Mouse (Mus musculus) midbrain, embryonic 11.5 days (tissue): ENCODE measurements around the gene Wnt7b. TPM values are rescaled to one million over a fixed set of nuclear protein-coding genes. Genes with fewer than 3 reads are reported as not detected.

Source experiments
- ATAC-seq: fragments of 200-750 bp; cut with Nextera tagmentation; 2 replicates; pipeline ENCODE4 v1.8.0; 2017; ENCODE audit warnings: moderate TSS enrichment, moderate library complexity; ENCODE audit not compliant: low FRiP score
- DNase-seq: peaks from one replicate; pipeline ENCODE4 v3.0.0; 2015; ENCODE audit warnings: low spot score; ENCODE audit errors: missing footprints
- H3K27ac ChIP-seq: fragments of 300-500 bp; sonication (generic); 2 replicates; pipeline ENCODE4 v1.5.1; 2014; ENCODE audit warnings: low read depth, low read length
- H3K27me3 ChIP-seq: fragments of 300-500 bp; sonication (generic); 2 replicates; pipeline ENCODE4 v1.6.1; 2014; ENCODE audit warnings: mild to moderate bottlenecking, low read length, moderate library complexity, mixed read lengths; ENCODE audit not compliant: control insufficient read depth, insufficient read depth
- H3K36me3 ChIP-seq: fragments of 300-500 bp; sonication (generic); 2 replicates; pipeline ENCODE4 v1.6.1; 2014; ENCODE audit warnings: mild to moderate bottlenecking, low read length, moderate library complexity, mixed read lengths; ENCODE audit not compliant: control insufficient read depth, insufficient read depth
- H3K4me1 ChIP-seq: fragments of 300-500 bp; sonication (generic); 2 replicates; pipeline ENCODE4 v1.6.1; 2014; ENCODE audit warnings: low read length; ENCODE audit not compliant: control insufficient read depth, insufficient read depth
- H3K4me2 ChIP-seq: fragments of 300-500 bp; sonication (generic); 2 replicates; pipeline ENCODE4 v1.6.1; 2014; ENCODE audit warnings: mild to moderate bottlenecking, moderate library complexity
- H3K4me3 ChIP-seq: fragments of 300-500 bp; sonication (generic); 2 replicates; pipeline ENCODE4 v1.5.1; 2014; ENCODE audit warnings: low read depth, low read length
- H3K9ac ChIP-seq: fragments of 300-500 bp; sonication (generic); 2 replicates; pipeline ENCODE4 v1.6.1; 2014; ENCODE audit warnings: low read length
- H3K9me3 ChIP-seq: fragments of 300-500 bp; sonication (generic); 2 replicates; pipeline ENCODE4 v1.6.1; 2016; ENCODE audit warnings: low read length; ENCODE audit not compliant: control insufficient read depth
- WGBS: fragments of 180-500 bp; shearing (Covaris S2); extraction: QIAGEN DNeasy Blood & Tissue Kit; methylation state at CpG from one replicate; pipeline ENCODE4 v1.1.7; 2014; 5-methylcytosine and 5-hydroxymethylcytosine counted together
- polyA plus RNA-seq: library from polyadenylated mRNA; unstranded; fragments of >200 nt; fragmentation: Nextera tagmentation; extraction: Ambion mirVana; gene quantifications from 2 replicates; pipeline ENCODE4 v1.2.1, GENCODE M21; 2014

Wnt7b gene
- polyA plus RNA-seq, 1 experiment from 2014 or later: 44.3 TPM

- H3K4me2 ChIP-seq: no peak overlapping the region
- no peaks in the 10 kb centered on the region for H3K9me3 ChIP-seq
- WGBS: 62% methylated on average over 5 of the region's 5 CpGs
- ATAC-seq (no peak), DNase-seq (no peak)
- H3K9ac ChIP-seq: no peak overlapping the region
- H3K36me3 ChIP-seq: no peaks in the 10 kb centered on the region
- H3K27ac ChIP-seq: no peak overlapping the region
- H3K4me1 ChIP-seq: no peaks in the 10 kb centered on the region; the same call in 1 of the 2 replicates
- no peaks in the 10 kb centered on the region for H3K27me3 ChIP-seq
- no peak overlapping the region for H3K4me3 ChIP-seq
Measured at GRCm38 (mm10) chr15:85603422-85603821, 21.1 kb upstream of the Wnt7b start.

- Histone ChIP-seq H3K27me3 (no peaks in the 10 kb centered on the region), H3K9ac (no peak overlapping the region), H3K27ac (no peak overlapping the region), H3K9me3 (no peaks in the 10 kb centered on the region), H3K36me3 (no peaks in the 10 kb centered on the region), H3K4me1 (no peaks in the 10 kb centered on the region; the same call in 1 of the 2 replicates), H3K4me2 (no peak overlapping the region), H3K4me3 (no peak overlapping the region)
- 81% methylated on average over 6 of the region's 6 CpGs for WGBS
- no peak for ATAC-seq
- no peak for DNase-seq
Measured at GRCm38 (mm10) chr15:85602733-85603132, 20.5 kb upstream of the Wnt7b start.

GRCm38 (mm10) chr15:85602021-85602420 lies 19.7 kb upstream of the Wnt7b start:
- Histone ChIP-seq H3K27me3 (no peaks in the 10 kb centered on the region), H3K27ac (no peak overlapping the region), H3K36me3 (no peaks in the 10 kb centered on the region), H3K9me3 (no peaks in the 10 kb centered on the region), H3K4me2 (no peak overlapping the region), H3K9ac (no peak overlapping the region), H3K4me1 (no peaks in the 10 kb centered on the region; the same call in 1 of the 2 replicates), H3K4me3 (no peak overlapping the region)
- 87% methylated on average over 5 of the region's 5 CpGs for WGBS
- no peak for DNase-seq
- no peak for ATAC-seq

GRCm38 (mm10) chr15:85601202-85601601 lies 18.9 kb upstream of the Wnt7b start:
- Histone ChIP-seq H3K27ac (no peak overlapping the region), H3K4me3 (no peak overlapping the region), H3K36me3 (no peaks in the 10 kb centered on the region), H3K4me2 (no peak overlapping the region), H3K9me3 (no peaks in the 10 kb centered on the region), H3K27me3 (no peaks in the 10 kb centered on the region), H3K4me1 (no peaks in the 10 kb centered on the region; the same call in 1 of the 2 replicates), H3K9ac (no peak overlapping the region)
- 71% methylated on average over 4 of the region's 4 CpGs for WGBS
- ATAC-seq: no peak
- DNase-seq: no peak

- Histone ChIP-seq H3K9me3 (no peaks in the 10 kb centered on the region), H3K9ac (no peak overlapping the region), H3K27ac (no peak overlapping the region), H3K4me2 (no peak overlapping the region), H3K27me3 (no peaks in the 10 kb centered on the region), H3K4me1 (no peaks in the 10 kb centered on the region; the same call in 1 of the 2 replicates), H3K4me3 (no peak overlapping the region), H3K36me3 (no peaks in the 10 kb centered on the region)
- WGBS: 61% methylated on average over 7 of the region's 7 CpGs
- no peak for DNase-seq
- ATAC-seq: no peak
Measured at GRCm38 (mm10) chr15:85600696-85601094, 18.4 kb upstream of the Wnt7b start.

- Histone ChIP-seq H3K9me3 (no peaks in the 10 kb centered on the region), H3K4me1 (no peaks in the 10 kb centered on the region; the same call in 1 of the 2 replicates), H3K27me3 (no peaks in the 10 kb centered on the region), H3K4me2 (no peak overlapping the region), H3K36me3 (no peaks in the 10 kb centered on the region), H3K9ac (no peak overlapping the region), H3K4me3 (no peak overlapping the region), H3K27ac (no peak overlapping the region)
- 31% methylated on average over 18 of the region's 18 CpGs for WGBS
- DNase-seq (no peak), ATAC-seq (0 out of 2 replicates have a peak, but pooled peaks have one; percentile 40)
Measured at GRCm38 (mm10) chr15:85599887-85600695, 17.8 kb upstream of the Wnt7b start.

GRCm38 (mm10) chr15:85598984-85599886 lies 17.0 kb upstream of the Wnt7b start:
- no peak for ATAC-seq

GRCm38 (mm10) chr15:85598443-85598842 lies 16.2 kb upstream of the Wnt7b start:
- H3K4me2 ChIP-seq: no peak overlapping the region
- ATAC-seq (no peak), DNase-seq (no peak)
- no peaks in the 10 kb centered on the region for H3K9me3 ChIP-seq
- H3K36me3 ChIP-seq: no peaks in the 10 kb centered on the region
- no peaks in the 10 kb centered on the region for H3K27me3 ChIP-seq
- H3K4me1 ChIP-seq: no peaks in the 10 kb centered on the region; the same call in 1 of the 2 replicates
- no peak overlapping the region for H3K4me3 ChIP-seq
- no peak overlapping the region for H3K27ac ChIP-seq
- WGBS: 75% methylated on average over 5 of the region's 5 CpGs
- no peak overlapping the region for H3K9ac ChIP-seq

More at GRCm38 (mm10) chr15:85598984-85599886, 17.0 kb upstream of the Wnt7b start:
- Histone ChIP-seq H3K4me2 (no peak overlapping the region), H3K27ac (no peak overlapping the region), H3K9ac (no peak overlapping the region), H3K4me1 (no peaks in the 10 kb centered on the region; the same call in 1 of the 2 replicates), H3K9me3 (no peaks in the 10 kb centered on the region), H3K36me3 (no peaks in the 10 kb centered on the region), H3K27me3 (no peaks in the 10 kb centered on the region), H3K4me3 (no peak overlapping the region)
- peak; percentile 98 for DNase-seq
- WGBS: 59% methylated on average over 17 of the region's 17 CpGs

- H3K27me3 ChIP-seq: no peaks in the 10 kb centered on the region
- no peak for DNase-seq
- WGBS: 68% methylated on average over 3 of the region's 3 CpGs
Measured at GRCm38 (mm10) chr15:85597403-85597802, 15.1 kb upstream of the Wnt7b start.

More at GRCm38 (mm10) chr15:85597403-85597802, 15.1 kb upstream of the Wnt7b start:
- Histone ChIP-seq H3K4me1 (no peaks in the 10 kb centered on the region; the same call in 1 of the 2 replicates), H3K9me3 (no peaks in the 10 kb centered on the region), H3K4me3 (no peak overlapping the region), H3K36me3 (no peaks in the 10 kb centered on the region), H3K27ac (no peak overlapping the region), H3K9ac (no peak overlapping the region), H3K4me2 (no peak overlapping the region)
- ATAC-seq: no peak
